Mouse (Mus musculus) lung, adult 2 months (tissue): ENCODE measurements around the gene Gm49380. TPM values are rescaled to one million over a fixed set of nuclear protein-coding genes. Genes with fewer than 3 reads are reported as not detected.

ENCODE experiments used
- DNase-seq: peaks from one replicate; pipeline ENCODE4 v3.0.0; 2022
- H3K4me1 ChIP-seq: fragments of 200-500 bp; 2 replicates; pipeline ENCODE4 v1.6.1; 2011; ENCODE audit warnings: low read length; ENCODE audit not compliant: control insufficient read depth, insufficient read depth
- H3K4me3 ChIP-seq: fragments of 200-500 bp; replicated peaks from 2 replicates; pipeline ENCODE3; 2011; ENCODE audit warnings: low read depth, mild to moderate bottlenecking, control low read depth, low read length; ENCODE audit errors: extremely low read depth
- CTCF ChIP-seq: fragments of 200-500 bp; IDR thresholded peaks from 2 replicates; pipeline ENCODE4 v1.5.1; 2011; ENCODE audit warnings: mild to moderate bottlenecking, low read length, control low read depth; ENCODE audit not compliant: insufficient read depth
- POLR2A ChIP-seq: fragments of 200-500 bp; IDR thresholded peaks from 2 replicates; pipeline ENCODE4 v1.6.1; 2011; ENCODE audit warnings: low read depth, mild to moderate bottlenecking, control low read depth, low read length, borderline replicate concordance; ENCODE audit errors: extremely low read depth
- WGBS: fragments of 180-500 bp; shearing (Covaris S2); methylation state at CpG from one replicate; pipeline ENCODE4 v1.1.7; 2018; 5-methylcytosine and 5-hydroxymethylcytosine counted together
- polyA plus RNA-seq: library from polyadenylated mRNA; depleted of rRNA; stranded (reverse); fragments of >200 nt; gene quantifications from 2 replicates; pipeline ENCODE4 v1.2.3, GENCODE M21; 2012

Gm49380 gene
- polyA plus RNA-seq, 1 experiment: not detected

DNA sequence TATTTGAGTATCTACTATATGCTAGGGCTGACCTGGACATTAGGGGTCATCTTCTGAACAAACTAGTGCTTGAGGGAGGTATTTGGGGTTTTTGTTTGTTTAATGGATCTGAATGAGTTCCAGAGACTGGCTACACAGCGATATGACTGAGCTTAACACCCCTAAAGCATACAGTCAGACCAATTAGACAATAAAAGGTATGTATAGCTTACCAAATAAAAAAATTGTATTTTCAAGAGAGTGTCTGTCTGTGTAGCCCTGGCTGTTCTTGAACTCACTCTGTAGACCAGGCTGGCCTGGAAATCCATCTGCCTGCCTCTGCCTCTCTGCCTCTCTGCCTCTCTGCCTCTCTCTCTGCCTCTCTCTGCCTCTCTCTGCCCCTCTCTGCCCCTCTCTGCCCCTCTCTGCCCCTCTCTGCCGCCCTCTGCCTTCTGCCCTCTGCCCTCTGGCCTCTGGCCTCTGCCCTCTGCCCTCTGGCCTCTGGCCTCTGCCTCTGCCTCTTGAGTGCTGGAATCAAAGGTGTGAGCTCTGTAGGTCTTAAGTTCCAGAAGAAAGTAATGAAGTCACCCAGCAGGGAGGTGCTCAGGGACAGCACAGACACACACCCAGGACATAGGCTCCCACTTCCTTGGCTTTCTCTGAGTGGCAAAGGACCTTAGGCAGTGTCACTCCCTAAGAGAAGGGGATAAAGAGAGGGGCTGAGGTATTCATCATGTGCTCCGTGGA lies 68.0 kb downstream of the Gm49380 start:
- 78% methylated on average over 3 of the region's 3 CpGs for WGBS
- TF ChIP-seq POLR2A (no peak), CTCF (no peak)
- no peak overlapping the region for H3K4me3 ChIP-seq
- no peak for DNase-seq
- no peaks in the 10 kb centered on the region for H3K4me1 ChIP-seq

DNA sequence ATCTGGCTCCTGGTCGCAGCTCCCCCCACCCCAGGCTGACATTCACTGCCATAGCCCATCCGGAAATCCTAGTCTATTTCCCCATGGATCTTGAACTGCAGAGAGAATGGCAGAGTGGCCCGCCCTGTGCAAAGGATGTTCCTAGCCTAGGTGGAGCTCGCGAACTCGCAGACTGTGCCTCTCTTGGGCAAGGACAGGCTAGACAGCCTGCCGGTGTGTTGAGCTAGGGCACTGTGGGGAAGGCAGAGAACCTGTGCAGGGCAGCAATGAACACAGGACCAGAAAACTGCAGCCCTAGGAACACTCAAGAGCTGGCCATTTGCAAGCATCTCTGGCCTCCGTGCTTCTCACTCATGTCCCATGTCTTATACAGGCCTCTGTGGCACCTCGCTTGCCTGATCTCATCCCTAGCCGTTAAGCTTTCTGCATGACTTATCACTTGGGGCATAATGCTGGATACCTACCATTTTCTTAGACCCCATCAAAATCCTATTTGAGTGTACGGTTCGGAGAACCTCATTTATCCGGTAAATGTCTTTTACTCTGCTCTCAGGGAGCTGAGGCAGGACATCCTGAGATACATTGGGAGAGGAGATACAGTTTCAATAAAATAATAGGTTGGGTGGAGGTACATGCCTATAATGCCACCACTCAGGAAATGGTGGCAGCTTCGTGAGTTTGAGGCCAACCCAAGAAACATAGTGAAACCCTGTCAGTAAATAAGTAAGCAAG lies 68.7 kb downstream of the Gm49380 start:
- DNase-seq: no peak
- TF ChIP-seq POLR2A (no peak), CTCF (no peak)
- no peak overlapping the region for H3K4me3 ChIP-seq
- no peaks in the 10 kb centered on the region for H3K4me1 ChIP-seq
- WGBS: 45% methylated on average over 14 of the region's 14 CpGs

DNA sequence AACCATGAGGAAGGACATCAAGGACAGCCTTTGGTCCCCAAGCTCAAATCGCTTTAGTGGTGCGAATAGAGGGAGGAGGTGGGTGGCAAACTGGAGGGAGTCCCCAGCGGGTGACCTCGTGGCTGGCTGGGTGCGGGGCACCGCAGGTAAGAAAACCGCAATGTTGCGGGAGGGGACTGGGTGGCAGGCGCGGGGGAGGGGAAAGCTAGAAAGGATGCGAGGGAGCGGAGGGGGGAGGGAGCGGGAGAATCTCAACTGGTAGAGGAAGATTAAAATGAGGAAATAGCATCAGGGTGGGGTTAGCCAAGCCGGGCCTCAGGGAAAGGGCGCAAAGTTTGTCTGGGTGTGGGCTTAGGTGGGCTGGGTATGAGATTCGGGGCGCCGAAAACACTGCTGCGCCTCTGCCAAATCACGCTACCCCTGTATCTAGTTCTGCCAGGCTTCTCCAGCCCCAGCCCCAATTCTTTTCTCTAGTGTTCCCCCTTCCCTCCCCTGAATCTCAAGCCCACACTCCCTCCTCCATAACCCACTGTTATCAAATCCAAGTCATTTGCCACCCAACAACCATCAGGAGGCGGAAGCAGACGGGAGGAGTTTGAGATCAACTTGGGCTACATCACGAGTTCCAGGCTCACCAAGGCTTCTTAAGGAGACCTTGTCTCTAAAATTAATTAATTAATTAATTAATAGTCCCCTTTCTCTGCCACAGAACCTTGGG lies 69.4 kb downstream of the Gm49380 start:
- WGBS: 5% methylated on average over 23 of the region's 23 CpGs

DNA sequence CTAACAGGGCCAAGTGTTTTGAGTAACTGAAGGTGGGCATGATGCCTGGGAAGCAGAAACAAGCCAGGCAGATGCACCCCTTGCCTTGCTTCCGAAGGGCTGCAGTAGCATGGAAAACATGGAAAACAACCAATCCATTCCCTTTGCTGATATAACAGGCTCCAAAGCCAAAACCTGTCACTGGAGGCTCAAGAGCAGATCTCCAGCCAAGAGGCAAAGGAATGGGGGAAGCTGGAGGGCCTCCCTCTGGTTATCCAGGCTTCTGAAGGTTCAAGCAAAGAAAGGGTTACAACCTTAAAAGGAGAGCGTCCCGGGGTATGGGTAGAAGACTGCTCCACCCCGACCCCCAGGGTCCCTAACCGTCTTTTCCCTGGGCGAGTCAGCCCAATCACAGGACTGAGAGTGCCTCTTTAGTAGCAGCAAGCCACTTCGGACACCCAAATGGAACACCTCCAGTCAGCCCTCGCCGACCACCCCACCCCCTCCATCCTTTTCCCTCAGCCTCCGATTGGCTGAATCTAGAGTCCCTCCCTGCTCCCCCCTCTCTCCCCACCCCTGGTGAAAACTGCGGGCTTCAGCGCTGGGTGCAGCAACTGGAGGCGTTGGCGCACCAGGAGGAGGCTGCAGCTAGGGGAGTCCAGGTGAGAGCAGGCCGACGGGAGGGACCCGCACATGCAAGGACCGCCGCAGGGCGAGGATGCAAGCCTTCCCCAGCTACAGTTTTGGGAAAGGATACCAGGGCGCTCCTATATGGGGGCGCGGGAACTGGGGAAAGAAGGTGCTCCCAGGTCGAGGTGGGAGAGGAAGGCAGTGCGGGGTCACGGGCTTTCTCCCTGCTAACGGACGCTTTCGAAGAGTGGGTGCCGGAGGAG lies 70.2 kb downstream of the Gm49380 start, which contains the start of gene Thy1:
Gene Thy1 (plus strand): TSS at position 549 of the 872 bp plus-strand sequence.
- TF ChIP-seq CTCF (no peak), POLR2A (no peak)
- no peak for DNase-seq
- WGBS: 2% methylated on average over 30 of the region's 30 CpGs
- H3K4me1 ChIP-seq: no peaks in the 10 kb centered on the region
- peak within 1 kb of the TSS; percentile 30 for H3K4me3 ChIP-seq

More for the DNA sequence above, 69.4 kb downstream of the Gm49380 start:
- peak overlapping the region; percentile 19 for H3K4me3 ChIP-seq
- TF ChIP-seq POLR2A (no peak), CTCF (no peak)
- DNase-seq: no peak
- H3K4me1 ChIP-seq: no peaks in the 10 kb centered on the region

DNA sequence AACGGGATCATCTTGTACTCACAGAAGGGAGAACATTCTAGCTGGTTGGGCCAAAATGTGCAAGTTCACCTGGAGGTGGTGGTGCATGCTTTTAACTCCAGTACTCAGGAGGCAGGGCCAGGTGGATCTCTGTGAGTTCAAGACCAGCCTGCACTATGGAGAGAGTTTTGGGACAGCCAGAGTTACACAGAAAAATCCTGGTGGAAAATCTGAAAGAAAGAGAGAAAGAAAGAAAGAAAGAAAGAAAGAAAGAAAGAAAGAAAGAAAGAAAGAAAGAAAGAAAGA lies 71.0 kb downstream of the Gm49380 start:
- 82% methylated on average over 1 of the region's 1 CpGs for WGBS
- H3K4me1 ChIP-seq: no peaks in the 10 kb centered on the region
- no peak overlapping the region for H3K4me3 ChIP-seq
- TF ChIP-seq CTCF (no peak), POLR2A (no peak)
- DNase-seq: no peak

DNA sequence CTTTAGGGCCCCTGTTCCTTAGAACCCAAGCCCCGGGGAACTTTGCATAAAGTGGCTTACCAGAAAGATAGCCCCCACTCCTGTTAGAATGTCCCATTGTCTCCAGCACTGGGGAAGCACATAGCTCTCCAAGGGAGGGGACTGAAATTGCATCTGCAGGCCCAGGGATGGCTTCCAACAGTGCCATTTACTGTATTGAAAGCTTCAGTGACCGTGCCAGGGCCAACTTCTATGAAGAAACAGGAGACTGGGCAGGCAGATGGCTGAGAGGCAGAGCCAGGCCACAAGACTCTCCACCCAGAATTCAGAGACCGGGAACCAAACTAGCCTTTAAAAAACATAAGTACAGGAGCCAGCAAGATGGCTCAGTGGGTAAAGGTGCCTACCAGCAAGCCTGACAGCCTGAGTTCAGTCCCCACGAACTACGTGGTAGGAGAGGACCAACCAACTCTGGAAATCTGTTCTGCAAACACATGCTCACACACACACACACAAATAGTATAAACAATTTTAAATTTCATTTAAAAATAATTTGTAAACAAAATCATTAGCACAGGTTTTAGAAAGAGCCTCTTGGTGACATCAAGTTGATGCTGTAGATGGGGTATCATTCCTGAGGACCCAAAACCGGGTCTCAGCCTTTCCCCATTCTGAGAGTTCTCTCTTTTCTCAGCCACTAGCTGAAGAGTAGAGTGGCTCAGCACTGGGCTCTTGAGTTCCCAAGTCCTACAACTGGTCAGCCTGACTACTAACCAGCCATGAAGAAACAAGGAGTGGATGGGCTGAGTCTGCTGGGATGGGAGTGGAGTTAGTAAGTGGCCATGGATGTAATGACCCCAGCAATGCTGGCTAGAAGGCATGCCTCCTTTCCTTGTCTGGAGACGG lies 71.5 kb downstream of the Gm49380 start:
- no peak for TF ChIP-seq CTCF
- TF ChIP-seq POLR2A: no peak
- Histone ChIP-seq H3K4me1 (no peaks in the 10 kb centered on the region), H3K4me3 (no peak overlapping the region)
- 76% methylated on average over 7 of the region's 7 CpGs for WGBS
- DNase-seq: no peak

DNA sequence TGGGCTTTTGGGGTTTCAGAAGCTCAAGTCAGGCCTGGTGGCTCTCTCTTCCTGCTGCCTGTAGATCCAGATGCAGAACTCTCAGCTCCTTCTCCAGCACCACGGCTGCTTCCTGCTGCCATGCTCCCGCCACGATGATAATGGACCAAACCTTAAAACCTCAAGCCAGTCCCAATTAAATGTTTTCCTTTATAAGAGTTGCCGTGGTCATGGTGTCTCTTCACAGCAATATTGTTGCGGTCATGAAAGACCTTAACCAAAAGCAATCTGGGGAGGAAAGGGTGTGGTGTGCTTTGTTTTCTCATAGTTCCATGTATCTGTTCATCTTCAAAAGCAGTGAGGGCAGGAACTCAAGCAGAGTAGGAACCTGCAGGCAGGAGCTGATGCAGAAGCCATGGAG lies 76.2 kb downstream of the Gm49380 start:
- Histone ChIP-seq H3K4me1 (no peaks in the 10 kb centered on the region), H3K4me3 (no peak overlapping the region)
- DNase-seq: no peak
- WGBS: 87% methylated on average over 5 of the region's 5 CpGs
- no peak for TF ChIP-seq POLR2A
- TF ChIP-seq CTCF: no peak

DNA sequence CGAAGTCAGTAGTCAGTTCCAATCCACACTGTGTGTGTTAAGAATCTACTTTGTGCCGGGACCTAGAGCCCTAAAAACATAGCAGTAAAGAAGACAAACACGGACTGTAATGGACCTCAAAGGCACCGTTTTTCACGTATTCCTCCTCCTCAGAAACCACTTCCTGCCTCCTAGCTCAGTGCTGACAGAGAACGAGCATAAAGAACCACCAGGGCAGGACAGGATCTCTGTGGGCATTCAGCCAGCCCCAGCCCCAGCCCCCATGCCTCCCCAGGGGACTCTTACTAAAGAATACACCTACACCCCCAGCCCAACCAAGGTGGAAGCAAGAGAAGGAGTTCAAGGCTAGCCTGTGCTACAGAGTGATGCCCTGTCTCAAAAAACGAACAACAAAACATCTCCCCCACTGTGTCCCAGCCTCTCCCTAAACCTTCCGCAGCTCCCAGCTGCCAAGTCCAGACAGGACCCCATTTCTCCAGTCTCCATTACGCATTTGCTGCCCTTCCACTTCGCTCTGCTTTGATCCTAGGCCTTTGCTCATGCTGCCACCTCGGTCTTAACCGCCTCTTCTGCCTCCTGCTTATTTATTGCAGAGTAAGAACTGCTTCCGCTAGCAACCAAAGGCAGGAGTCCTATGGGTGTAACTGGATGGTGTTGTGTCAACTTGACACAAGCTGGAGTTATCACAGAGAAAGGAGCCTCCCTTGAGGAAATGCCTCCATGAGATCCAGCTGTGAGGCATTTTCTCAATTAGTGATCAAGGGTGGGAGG lies 79.2 kb downstream of the Gm49380 start:
- WGBS: 51% methylated on average over 13 of the region's 13 CpGs
- no peaks in the 10 kb centered on the region; the same call in 1 of the 2 replicates for H3K4me1 ChIP-seq
- TF ChIP-seq CTCF (no peak), POLR2A (no peak)
- H3K4me3 ChIP-seq: no peak overlapping the region
- DNase-seq: no peak

DNA sequence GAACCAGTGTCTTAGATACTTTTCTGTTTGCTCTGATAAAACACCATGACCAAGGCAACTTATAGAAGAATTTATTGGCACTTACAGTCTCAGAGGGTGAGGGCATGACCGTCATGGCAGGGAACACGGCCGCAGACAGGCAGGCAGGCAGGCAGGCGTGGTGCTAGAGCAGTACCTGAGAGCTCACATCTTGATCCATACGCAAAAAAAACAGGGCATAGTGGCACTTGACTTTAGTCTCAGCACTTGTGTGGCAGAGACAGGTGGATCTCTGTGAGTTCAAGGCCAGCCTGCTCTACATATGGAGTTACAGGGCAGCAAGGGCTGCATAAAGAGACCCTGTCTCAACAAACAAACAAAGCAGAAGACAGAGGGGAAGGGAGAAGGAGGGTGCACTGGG lies 80.0 kb downstream of the Gm49380 start:
- TF ChIP-seq POLR2A: no peak
- TF ChIP-seq CTCF: no peak
- WGBS: 86% methylated on average over 5 of the region's 5 CpGs
- DNase-seq: no peak
- Histone ChIP-seq H3K4me3 (no peak overlapping the region), H3K4me1 (no peaks in the 10 kb centered on the region; the same call in 1 of the 2 replicates)
